Mouse (Mus musculus): ENCODE data around the gene Srebf2. TPM values are rescaled to one million over a fixed set of nuclear protein-coding genes. Genes with fewer than 3 reads are reported as not detected.
A peak's percentile ranks its signal among the peaks of the same experiment; 100 is the strongest.

Gene Srebf2
- polyA plus RNA-seq, 3 experiments from 2014 or later = 28.4 to 42.6 (median 35.6) TPM

- ATAC-seq = no peak
Measured at GRCm38 (mm10) chr15:82208307-82208706, 61.3 kb downstream of the Srebf2 start.

- no peak for ATAC-seq
Measured at GRCm38 (mm10) chr15:82209295-82210050, 62.5 kb downstream of the Srebf2 start.

GRCm38 (mm10) chr15:82210801-82211200, 63.8 kb downstream of the Srebf2 start:
- no peak for ATAC-seq

- no peak for ATAC-seq
Measured at GRCm38 (mm10) chr15:82211281-82211680, 64.3 kb downstream of the Srebf2 start.

- no peak for ATAC-seq
Measured at GRCm38 (mm10) chr15:82211911-82212751, 65.2 kb downstream of the Srebf2 start.

- ATAC-seq = no peak
Measured at GRCm38 (mm10) chr15:82212752-82213063, 65.7 kb downstream of the Srebf2 start, which contains the start of gene Shisa8. Shisa8 (minus strand) TSS chr15:82212815.

GRCm38 (mm10) chr15:82213222-82213621, 66.2 kb downstream of the Srebf2 start:
- ATAC-seq = no peak

GRCm38 (mm10) chr15:82215332-82216046, 68.5 kb downstream of the Srebf2 start:
- no peak for ATAC-seq

GRCm38 (mm10) chr15:82216142-82216827, 69.3 kb downstream of the Srebf2 start:
- ATAC-seq = no peak

- ATAC-seq = no peak
Measured at GRCm38 (mm10) chr15:82217039-82217438, 70.1 kb downstream of the Srebf2 start.

GRCm38 (mm10) chr15:82217980-82218379, 71.0 kb downstream of the Srebf2 start:
- no peak for ATAC-seq

GRCm38 (mm10) chr15:82218778-82219666, 72.0 kb downstream of the Srebf2 start:
- ATAC-seq = no peak

GRCm38 (mm10) chr15:82220003-82220675, 73.2 kb downstream of the Srebf2 start:
- ATAC-seq = no peak

- ATAC-seq = no peak
Measured at GRCm38 (mm10) chr15:82221104-82221860, 74.3 kb downstream of the Srebf2 start.

- no peak for ATAC-seq
Measured at GRCm38 (mm10) chr15:82223251-82223650, 76.3 kb downstream of the Srebf2 start.

- peak; percentile 84 for ATAC-seq
Measured at GRCm38 (mm10) chr15:82223657-82224601, 76.9 kb downstream of the Srebf2 start, which contains the start of gene Tnfrsf13c. Tnfrsf13c (minus strand) TSS chr15:82224369.

- ATAC-seq = no peak
Measured at GRCm38 (mm10) chr15:82224602-82225215, 77.7 kb downstream of the Srebf2 start.

GRCm38 (mm10) chr15:82225769-82226168, 78.8 kb downstream of the Srebf2 start:
- no peak for ATAC-seq
